Mouse (Mus musculus): Measurements from ENCODE around the gene Dennd5a. TPM values are rescaled to one million over a fixed set of nuclear protein-coding genes. Genes with fewer than 3 reads are reported as not detected.
A peak's percentile ranks its signal among the peaks of the same experiment; 100 is the strongest.

Dennd5a gene
- total and polyA plus RNA-seq, 3 experiments, result 106 to 136 (median 106) TPM

DNA sequence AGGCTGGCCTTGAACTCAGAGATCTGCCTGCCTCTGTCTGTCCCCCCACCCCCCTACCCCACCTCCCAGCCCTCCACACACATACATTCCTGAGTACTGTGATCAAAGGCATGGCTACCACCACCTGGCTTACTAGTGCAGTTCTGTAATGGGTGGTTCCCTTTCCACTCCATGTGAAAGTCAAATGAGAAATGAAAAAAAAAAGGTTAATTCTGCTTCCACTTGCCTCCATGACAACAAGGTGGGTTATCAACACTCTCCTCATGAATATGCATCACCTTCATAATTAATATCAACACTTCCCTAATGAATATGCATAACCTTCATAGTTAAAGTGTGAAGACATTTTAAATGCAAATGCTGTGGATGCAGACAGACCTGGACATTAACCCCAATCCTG lies 85.2 kb downstream of the Dennd5a start:
- Histone ChIP-seq H3K27me3 (ENCODE audit: control insufficient read depth, insufficient read depth, low read length) (no peaks in the 10 kb centered on the region), H3K9ac (ENCODE audit: low read depth, low read length) (no peak overlapping the region), H3K4me1 (ENCODE audit: control insufficient read depth, insufficient read depth, low read length) (peaks cover 5% of the 10 kb centered on the region), H3K79me2 (replicated peaks; ENCODE audit: control insufficient read depth, insufficient read depth, low read length) (no peaks in the 10 kb centered on the region), H3K36me3 (ENCODE audit: control insufficient read depth, insufficient read depth, low read length) (no peaks in the 10 kb centered on the region), H3K27ac (no peak overlapping the region), H3K4me3 (no peak overlapping the region)
- TF ChIP-seq CTCF (IDR thresholded peaks at IDR 0.05), result no peak
- no peak for TF ChIP-seq POLR2A (IDR thresholded peaks at IDR 0.05; ENCODE audit: insufficient read depth, low read depth, low read length)
- no peak for TF ChIP-seq EP300 (IDR thresholded peaks at IDR 0.05; ENCODE audit: insufficient read depth, low read depth, low read length)
- no peak for DNase-seq
- intact Hi-C loops (cut with DNase I), result no loop called here

DNA sequence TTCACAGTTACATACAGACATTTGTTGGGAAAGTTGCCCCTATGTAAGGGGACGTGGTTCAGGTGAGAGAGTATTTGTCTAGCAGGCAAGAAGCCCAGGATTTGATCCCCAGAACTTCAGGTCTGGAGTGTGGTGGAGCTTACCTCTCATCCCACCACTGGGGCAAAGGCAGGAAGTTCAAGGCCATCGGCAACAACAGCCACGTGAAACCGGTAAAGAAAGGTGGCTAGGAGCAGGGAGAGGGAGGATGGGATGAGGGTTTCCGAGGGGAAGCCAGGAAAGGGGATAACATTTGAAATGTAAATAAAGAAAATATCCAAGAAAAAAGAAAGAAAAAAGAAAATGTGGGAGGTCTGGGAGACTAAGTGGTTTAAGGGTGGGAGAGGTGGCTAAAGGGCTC lies 87.1 kb downstream of the Dennd5a start:
- H3K27me3 ChIP-seq (ENCODE audit: control insufficient read depth, insufficient read depth, low read length), result no peaks in the 10 kb centered on the region
- H3K4me1 ChIP-seq (ENCODE audit: control insufficient read depth, insufficient read depth, low read length), result no peaks in the 10 kb centered on the region
- no peak overlapping the region for H3K27ac ChIP-seq
- no peaks in the 10 kb centered on the region for H3K79me2 ChIP-seq (replicated peaks; ENCODE audit: control insufficient read depth, insufficient read depth, low read length)
- TF ChIP-seq EP300 (IDR thresholded peaks at IDR 0.05; ENCODE audit: insufficient read depth, low read depth, low read length), result no peak
- no peak for TF ChIP-seq CTCF (IDR thresholded peaks at IDR 0.05)
- no peak for TF ChIP-seq POLR2A (IDR thresholded peaks at IDR 0.05; ENCODE audit: insufficient read depth, low read depth, low read length)
- intact Hi-C loops (cut with DNase I), result no loop called here
- no peak overlapping the region for H3K9ac ChIP-seq (ENCODE audit: low read depth, low read length)
- DNase-seq, result no peak
- WGBS, result 57% methylated on average over 5 of the region's 5 CpGs
- no peak overlapping the region for H3K4me3 ChIP-seq
- no peaks in the 10 kb centered on the region for H3K36me3 ChIP-seq (ENCODE audit: control insufficient read depth, insufficient read depth, low read length)

DNA sequence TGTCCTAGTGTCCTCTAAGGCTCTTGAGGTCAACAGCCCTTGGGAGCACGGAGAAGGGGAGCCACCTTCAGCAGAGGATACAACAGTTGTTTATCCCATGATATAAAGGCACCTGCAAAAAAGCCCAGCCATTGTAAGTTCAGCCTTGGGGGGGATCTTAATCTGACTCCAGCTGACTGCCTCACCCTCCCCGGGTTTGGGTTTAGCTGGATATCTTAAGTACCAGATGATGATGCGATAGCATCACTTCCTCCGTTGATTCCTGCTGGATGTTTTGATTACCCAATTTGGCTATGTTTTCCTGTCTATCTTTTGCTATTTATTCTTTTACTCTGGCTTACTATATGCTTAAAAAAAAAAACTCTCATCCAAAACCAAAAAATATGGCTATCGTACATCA lies 89.0 kb downstream of the Dennd5a start:
- TF ChIP-seq EP300 (IDR thresholded peaks at IDR 0.05; ENCODE audit: insufficient read depth, low read depth, low read length), result no peak
- TF ChIP-seq POLR2A (IDR thresholded peaks at IDR 0.05; ENCODE audit: insufficient read depth, low read depth, low read length), result no peak
- no peak for TF ChIP-seq CTCF (IDR thresholded peaks at IDR 0.05)
- Histone ChIP-seq H3K4me1 (ENCODE audit: control insufficient read depth, insufficient read depth, low read length) (no peaks in the 10 kb centered on the region), H3K27ac (no peak overlapping the region), H3K9ac (ENCODE audit: low read depth, low read length) (no peak overlapping the region), H3K79me2 (replicated peaks; ENCODE audit: control insufficient read depth, insufficient read depth, low read length) (no peaks in the 10 kb centered on the region), H3K36me3 (ENCODE audit: control insufficient read depth, insufficient read depth, low read length) (no peaks in the 10 kb centered on the region), H3K4me3 (no peak overlapping the region), H3K27me3 (ENCODE audit: control insufficient read depth, insufficient read depth, low read length) (no peaks in the 10 kb centered on the region)
- no peak for DNase-seq
- intact Hi-C loops (cut with DNase I), result no loop called here
- WGBS, result 59% methylated on average over 5 of the region's 5 CpGs

DNA sequence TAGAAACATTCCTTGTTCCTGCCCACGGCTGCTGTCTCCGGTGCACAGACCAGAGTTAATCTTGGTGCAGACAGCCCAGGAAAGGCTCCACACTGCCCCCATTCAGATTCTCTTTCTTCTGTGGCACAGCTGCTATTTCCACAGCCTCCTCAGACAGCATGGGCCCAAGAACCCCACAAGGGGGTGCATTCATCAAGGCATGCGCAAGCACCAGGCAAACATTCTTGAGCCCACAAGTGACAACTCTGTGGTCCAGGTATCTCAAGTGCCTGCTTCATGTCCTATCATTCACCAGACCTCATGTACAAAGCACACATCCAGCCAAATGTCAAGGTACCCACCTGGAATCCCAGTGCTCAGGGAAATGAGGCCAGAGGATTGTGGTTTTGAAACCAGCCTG lies 91.8 kb downstream of the Dennd5a start:
- intact Hi-C loops (cut with DNase I), result no loop called here
- Histone ChIP-seq H3K4me1 (ENCODE audit: control insufficient read depth, insufficient read depth, low read length) (peaks cover 2% of the 10 kb centered on the region), H3K79me2 (replicated peaks; ENCODE audit: control insufficient read depth, insufficient read depth, low read length) (no peaks in the 10 kb centered on the region), H3K4me3 (no peak overlapping the region), H3K27me3 (ENCODE audit: control insufficient read depth, insufficient read depth, low read length) (peaks cover 4% of the 10 kb centered on the region; the same call in 1 of the 2 replicates), H3K27ac (no peak overlapping the region), H3K9ac (ENCODE audit: low read depth, low read length) (no peak overlapping the region), H3K36me3 (ENCODE audit: control insufficient read depth, insufficient read depth, low read length) (no peaks in the 10 kb centered on the region)
- 50% methylated on average over 3 of the region's 3 CpGs for WGBS
- DNase-seq, result no peak
- no peak for TF ChIP-seq CTCF (IDR thresholded peaks at IDR 0.05)
- no peak for TF ChIP-seq POLR2A (IDR thresholded peaks at IDR 0.05; ENCODE audit: insufficient read depth, low read depth, low read length)
- no peak for TF ChIP-seq EP300 (IDR thresholded peaks at IDR 0.05; ENCODE audit: insufficient read depth, low read depth, low read length)

DNA sequence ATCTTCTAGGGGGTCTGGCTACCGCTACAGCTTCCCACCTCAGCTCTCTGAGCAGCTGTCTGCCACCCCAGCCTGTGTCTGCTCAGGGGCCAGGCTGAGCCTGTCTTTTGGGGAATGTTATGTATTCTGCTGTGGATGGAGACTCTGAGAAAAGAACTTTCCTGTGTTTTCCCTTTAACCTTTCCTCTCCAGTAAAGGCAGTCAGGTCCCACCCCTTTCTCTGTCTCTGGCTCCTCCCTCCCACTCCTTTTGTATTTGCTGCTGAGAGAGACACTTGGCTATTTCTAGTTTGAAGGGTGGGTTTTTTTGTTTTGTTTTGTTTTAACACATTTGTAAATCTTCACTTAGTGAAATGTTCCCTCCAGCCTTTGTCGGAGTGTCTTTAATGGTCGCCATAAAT lies 93.6 kb downstream of the Dennd5a start:
- Histone ChIP-seq H3K4me1 (ENCODE audit: control insufficient read depth, insufficient read depth, low read length) (peaks cover 2% of the 10 kb centered on the region), H3K4me3 (no peak overlapping the region), H3K27ac (no peak overlapping the region), H3K27me3 (ENCODE audit: control insufficient read depth, insufficient read depth, low read length) (peaks cover 4% of the 10 kb centered on the region; the same call in 1 of the 2 replicates), H3K9ac (ENCODE audit: low read depth, low read length) (no peak overlapping the region), H3K36me3 (ENCODE audit: control insufficient read depth, insufficient read depth, low read length) (no peaks in the 10 kb centered on the region), H3K79me2 (replicated peaks; ENCODE audit: control insufficient read depth, insufficient read depth, low read length) (no peaks in the 10 kb centered on the region)
- TF ChIP-seq POLR2A (IDR thresholded peaks at IDR 0.05; ENCODE audit: insufficient read depth, low read depth, low read length) (no peak), EP300 (IDR thresholded peaks at IDR 0.05; ENCODE audit: insufficient read depth, low read depth, low read length) (no peak), CTCF (IDR thresholded peaks at IDR 0.05) (no peak)
- 90% methylated on average over 3 of the region's 3 CpGs for WGBS
- intact Hi-C loops (cut with DNase I), result no loop called here
- no peak for DNase-seq

DNA sequence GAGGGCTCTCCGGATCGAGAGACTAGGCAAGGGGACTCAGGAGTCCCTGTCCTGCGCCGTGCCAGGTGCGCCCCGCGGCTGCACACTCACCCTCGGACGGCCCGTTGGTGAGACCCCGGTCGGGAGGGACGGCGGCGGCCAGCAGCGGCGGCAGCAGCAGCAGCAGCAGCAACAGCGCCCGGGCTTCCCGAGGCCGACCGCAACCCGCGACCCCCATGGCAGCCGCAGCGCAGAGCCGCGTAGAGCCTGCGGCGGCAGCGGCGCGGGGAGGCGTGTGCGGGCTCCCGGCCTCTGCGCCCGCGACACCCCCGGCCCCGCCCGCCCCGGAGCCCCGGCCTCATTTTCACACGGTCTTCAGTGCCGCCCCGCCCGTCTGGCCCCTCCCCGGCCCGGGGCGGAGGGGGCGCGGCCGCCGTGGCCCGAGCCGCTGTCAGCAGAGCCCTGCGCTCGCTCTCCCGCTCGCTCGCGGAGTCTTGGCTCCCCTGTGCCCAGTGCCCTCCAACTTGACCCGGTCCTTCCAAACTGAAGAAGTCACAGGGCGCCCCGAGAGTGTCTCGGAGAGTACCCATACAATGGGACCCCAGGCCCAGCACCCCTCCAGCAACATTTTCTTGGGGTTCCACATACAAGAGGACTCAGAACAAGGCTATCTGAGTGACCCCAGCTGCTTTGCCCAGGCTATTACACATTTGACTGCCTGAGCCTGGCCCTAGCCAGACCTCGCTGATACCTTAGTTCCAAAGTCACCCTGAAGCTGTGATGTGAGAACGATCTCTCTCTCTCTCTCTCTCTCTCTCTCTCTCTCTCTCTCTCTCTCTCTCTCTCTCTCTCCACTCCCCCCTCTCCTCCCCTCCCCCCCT lies 94.7 kb downstream of the Dennd5a start, which contains the start of gene Scube2:
TSS of gene Scube2 (minus strand) at position 310 of the 860 bp plus-strand sequence.
- Histone ChIP-seq H3K9ac (ENCODE audit: low read depth, low read length) (peak within 1 kb of the TSS; percentile 73), H3K27ac (no peak within 1 kb of the TSS), H3K27me3 (ENCODE audit: control insufficient read depth, insufficient read depth, low read length) (peaks cover 4% of the 10 kb centered on the region; the same call in 1 of the 2 replicates), H3K79me2 (replicated peaks; ENCODE audit: control insufficient read depth, insufficient read depth, low read length) (no peaks in the 10 kb centered on the region), H3K36me3 (ENCODE audit: control insufficient read depth, insufficient read depth, low read length) (no peaks in the 10 kb centered on the region), H3K4me3 (peak within 1 kb of the TSS; percentile 53), H3K4me1 (ENCODE audit: control insufficient read depth, insufficient read depth, low read length) (peaks cover 2% of the 10 kb centered on the region)
- TF ChIP-seq POLR2A (IDR thresholded peaks at IDR 0.05; ENCODE audit: insufficient read depth, low read depth, low read length) (no peak), CTCF (IDR thresholded peaks at IDR 0.05) (no peak), EP300 (IDR thresholded peaks at IDR 0.05; ENCODE audit: insufficient read depth, low read depth, low read length) (no peak)
- intact Hi-C loops (cut with DNase I), result no loop called here
- 1% methylated on average over 68 of the region's 69 CpGs for WGBS
- DNase-seq, result peak; percentile 35 to 58
